Mouse (Mus musculus) CH12.LX (cell line): ENCODE data around the gene Pam16.

Experiments
- CTCF ChIP-seq, 2 experiments: IDR thresholded peaks in 1 of 2; conservative IDR thresholded peaks in 1 of 2; 2 replicates each; pipeline ENCODE4 v1.5.1; 2011 to 2012; ENCODE audit warnings: low read depth in 2 of 2, low read length in 2 of 2, improper control_type of control experiment in 1 of 2, inconsistent platforms in 1 of 2, mild to moderate bottlenecking in 1 of 2, moderate library complexity in 1 of 2
- E2F4 ChIP-seq: IDR thresholded peaks from 2 replicates; pipeline ENCODE4 v1.6.1; 2011; ENCODE audit warnings: low read depth, low read length, improper control_type of control experiment; ENCODE audit not compliant: insufficient replicate concordance
- EP300 ChIP-seq: IDR thresholded peaks from 2 replicates; pipeline ENCODE4 v1.6.1; 2011; ENCODE audit warnings: low read length, improper control_type of control experiment
- MYC ChIP-seq: IDR thresholded peaks from 2 replicates; pipeline ENCODE4 v1.6.1; 2011; ENCODE audit warnings: low read depth, mild to moderate bottlenecking, improper control_type of control experiment, low read length
- POLR2A ChIP-seq: IDR thresholded peaks from 2 replicates; pipeline ENCODE4 v1.6.1; 2011; ENCODE audit warnings: low read depth, mild to moderate bottlenecking, improper control_type of control experiment, low read length
- TCF12 ChIP-seq: IDR thresholded peaks from 2 replicates; pipeline ENCODE4 v1.6.1; 2014; ENCODE audit warnings: low read depth, mild to moderate bottlenecking, inconsistent platforms, low read length, improper control_type of control experiment
- ZC3H11A ChIP-seq: IDR thresholded peaks from 2 replicates; pipeline ENCODE4 v1.6.1; 2012; ENCODE audit warnings: low read depth, mild to moderate bottlenecking, inconsistent platforms, low read length, improper control_type of control experiment

GRCm38 (mm10) chr16:4590236-4590635 lies 34.6 kb downstream of the Pam16 start:
- TF ChIP-seq ZC3H11A, result no peak
- TF ChIP-seq E2F4, result no peak
- TF ChIP-seq MYC, result no peak
- TF ChIP-seq CTCF (conservative IDR thresholded peaks at IDR 0.05 in 1 of 2, IDR thresholded peaks at IDR 0.05 in 1 of 2; ENCODE audit: low read depth in 2 of 2, low read length in 2 of 2), result no peak
- TF ChIP-seq EP300, result no peak
- no peak for TF ChIP-seq TCF12
- no peak for TF ChIP-seq POLR2A
